In the genomic region with DNA sequence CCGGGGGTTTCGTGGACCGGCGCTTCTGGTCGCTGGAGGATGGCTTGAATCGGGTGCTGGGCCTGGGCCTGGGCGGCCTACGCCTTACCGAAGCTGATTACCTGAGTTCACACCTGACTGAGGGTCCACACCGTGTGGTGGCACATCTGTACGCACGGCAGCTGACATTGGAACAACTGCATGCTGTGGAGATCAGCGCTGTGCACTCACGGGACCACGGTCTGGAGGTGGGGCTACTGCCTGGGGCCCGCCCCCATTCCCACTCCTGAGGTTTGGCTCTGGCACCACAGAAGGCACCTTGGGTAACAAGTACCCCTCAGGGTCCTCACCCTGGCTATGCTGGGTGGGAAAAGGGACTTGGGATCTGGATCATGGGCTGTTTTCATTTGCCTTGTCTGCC, we compare ENCODE assay signal across 7 mouse cellular contexts. TPM values are rescaled to one million over a fixed set of nuclear protein-coding genes. Genes with fewer than 3 reads are reported as not detected.
A peak's percentile ranks its signal among the peaks of the same experiment; 100 is the strongest.
DNase-seq lines count a peak whose midpoint lies in the region; ATAC-seq and TF ChIP-seq lines count a peak whose summit lies in the region.

No protein-coding gene starts in this region.

- peak overlapping the region; percentile 78 for H3K4me2 ChIP-seq in kidney, embryonic 14.5 days (replicated peaks; ENCODE audit: low read depth, low read length)
- peak overlapping the region; percentile 92 for H3K4me2 ChIP-seq in lung, embryonic 15.5 days

- H3K27me3 ChIP-seq in thymus, adult 2 months (ENCODE audit: control insufficient read depth, insufficient read depth, low read length), result no peaks in the 10 kb centered on the region
- H3K27me3 ChIP-seq in kidney, embryonic 14.5 days (ENCODE audit: control insufficient read depth, insufficient read depth, low read length), result no peaks in the 10 kb centered on the region
- no peaks in the 10 kb centered on the region for H3K27me3 ChIP-seq in lung, embryonic 15.5 days

- peak overlapping the region; percentile 72 for H3K4me3 ChIP-seq in thymus, adult 2 months (ENCODE audit: control insufficient read depth, insufficient read depth, low read length)
- H3K4me3 ChIP-seq in bone marrow, adult 2 months (replicated peaks; ENCODE audit: control insufficient read depth, low read depth, low read length), result peak overlapping the region; percentile 87
- peak overlapping the region; percentile 84 for H3K4me3 ChIP-seq in kidney, embryonic 14.5 days (ENCODE audit: low read length)
- H3K4me3 ChIP-seq in lung, embryonic 15.5 days, result peak overlapping the region; percentile 88

- H3K27ac ChIP-seq in thymus, adult 2 months (ENCODE audit: control insufficient read depth, insufficient read depth, low read length), result peak overlapping the region; percentile 1; the same call in 1 of the 2 replicates
- peak overlapping the region; percentile 34; the same call in 1 of the 2 replicates for H3K27ac ChIP-seq in bone marrow, adult 2 months (ENCODE audit: control insufficient read depth, insufficient read depth, low read depth, low read length, poor library complexity)
- H3K27ac ChIP-seq in kidney, embryonic 14.5 days (ENCODE audit: low read depth, low read length), result peak overlapping the region; percentile 79
- H3K27ac ChIP-seq in lung, embryonic 15.5 days, result peak overlapping the region; percentile 85

- ATAC-seq in kidney, embryonic 14.5 days (ENCODE audit: low FRiP score, low TSS enrichment), result peak; percentile 62
- peak; percentile 73 for ATAC-seq in lung, embryonic 15.5 days (ENCODE audit: borderline replicate concordance, extremely low read depth, low FRiP score, low TSS enrichment)

- DNase-seq in thymus, adult 2 months, result peak; percentile 38
- no peak for DNase-seq in thymus, postnatal 36 days
- DNase-seq in forelimb bud, embryonic 11.5 days (ENCODE audit: low read depth, low spot score), result peak; percentile 23
- DNase-seq in retina, postnatal 1 day, result peak; percentile 41

- peaks cover 12% of the 10 kb centered on the region for H3K4me1 ChIP-seq in thymus, adult 2 months (replicated peaks; ENCODE audit: control insufficient read depth, insufficient read depth, low read length)
- peaks cover 5% of the 10 kb centered on the region for H3K4me1 ChIP-seq in bone marrow, adult 2 months (ENCODE audit: control insufficient read depth, insufficient read depth, low read length)
- H3K4me1 ChIP-seq in kidney, embryonic 14.5 days (ENCODE audit: control insufficient read depth, insufficient read depth, low read length), result peaks cover 5% of the 10 kb centered on the region; the same call in 1 of the 2 replicates
- H3K4me1 ChIP-seq in lung, embryonic 15.5 days, result peaks cover 11% of the 10 kb centered on the region

- peak overlapping the region; percentile 91 for H3K9ac ChIP-seq in kidney, embryonic 14.5 days (ENCODE audit: low read depth, low read length)
- peak overlapping the region; percentile 96 for H3K9ac ChIP-seq in lung, embryonic 15.5 days

- no peak for TF ChIP-seq POLR2A in thymus, adult 2 months (IDR thresholded peaks at IDR 0.05; ENCODE audit: control insufficient read depth, extremely low read depth, insufficient read depth, low read length, poor library complexity)
- no peak for TF ChIP-seq POLR2A in bone marrow, adult 2 months (IDR thresholded peaks at IDR 0.05; ENCODE audit: borderline replicate concordance, control insufficient read depth, low read depth, low read length)

- no peak for TF ChIP-seq CTCF in thymus, adult 2 months (IDR thresholded peaks at IDR 0.05; ENCODE audit: borderline replicate concordance, control insufficient read depth, extremely low read depth, insufficient read depth, low read length, poor library complexity)
- no peak for TF ChIP-seq CTCF in bone marrow, adult 2 months (IDR thresholded peaks at IDR 0.05; ENCODE audit: control insufficient read depth, insufficient read depth, low read length)

- 2% methylated on average over 16 of the region's 16 CpGs for WGBS in thymus, adult 2 months
- WGBS in bone marrow, adult 2 months, result 2% methylated on average over 16 of the region's 16 CpGs
- 1% methylated on average over 16 of the region's 16 CpGs for WGBS in kidney, embryonic 14.5 days
- WGBS in lung, embryonic 15.5 days, result 1% methylated on average over 16 of the region's 16 CpGs

- H3K36me3 ChIP-seq in thymus, adult 2 months (ENCODE audit: control insufficient read depth, insufficient read depth, low read length), result peaks cover 9% of the 10 kb centered on the region; the same call in 1 of the 2 replicates
- H3K36me3 ChIP-seq in kidney, embryonic 14.5 days (ENCODE audit: control insufficient read depth, insufficient read depth, low read length), result peaks cover 75% of the 10 kb centered on the region
- H3K36me3 ChIP-seq in lung, embryonic 15.5 days, result peaks cover 70% of the 10 kb centered on the region

- no peaks in the 10 kb centered on the region for H3K9me3 ChIP-seq in kidney, embryonic 14.5 days (ENCODE audit: control insufficient read depth, low read length)
- H3K9me3 ChIP-seq in lung, embryonic 15.5 days, result no peaks in the 10 kb centered on the region

RNA-seq across cellular contexts. Expression of a gene that starts 0.9 kb away (rescaled TPM):
- polyA plus RNA-seq in thymus, adult 2 months (2012; rRNA removed), result 139 and 151 TPM in 2 replicates
- 30.5 and 49.4 TPM in 2 replicates for polyA plus RNA-seq in bone marrow, adult 2 months (2011; ENCODE audit: insufficient read depth, insufficient read length, low replicate concordance, missing spikeins)
- polyA plus RNA-seq in kidney, embryonic 14.5 days (2014; fragmentation: Nextera tagmentation; extraction: Ambion mirVana), result 153 and 160 TPM in 2 replicates
- polyA plus RNA-seq in lung, embryonic 15.5 days (2015; fragmentation: Nextera tagmentation; extraction: Ambion mirVana), result 150 and 167 TPM in 2 replicates

RNA-seq across cellular contexts. Expression of a gene that starts 24.6 kb away (rescaled TPM):
- polyA plus RNA-seq in thymus, adult 2 months (2012; rRNA removed), result 85.0 and 89.0 TPM in 2 replicates
- polyA plus RNA-seq in bone marrow, adult 2 months (2011; ENCODE audit: insufficient read depth, insufficient read length, low replicate concordance, missing spikeins), result 19.9 and 45.4 TPM in 2 replicates
- polyA plus RNA-seq in kidney, embryonic 14.5 days (2014; fragmentation: Nextera tagmentation; extraction: Ambion mirVana), result 45.6 and 61.3 TPM in 2 replicates
- polyA plus RNA-seq in lung, embryonic 15.5 days (2015; fragmentation: Nextera tagmentation; extraction: Ambion mirVana), result 54.1 and 56.2 TPM in 2 replicates

RNA-seq across cellular contexts. Expression of a gene that starts 53.4 kb away (rescaled TPM):
- polyA plus RNA-seq in thymus, adult 2 months (2012; rRNA removed), result 89.2 and 98.3 TPM in 2 replicates
- polyA plus RNA-seq in bone marrow, adult 2 months (2011; ENCODE audit: insufficient read depth, insufficient read length, low replicate concordance, missing spikeins), result 12.9 and 22.1 TPM in 2 replicates
- 54.0 and 89.2 TPM in 2 replicates for polyA plus RNA-seq in kidney, embryonic 14.5 days (2014; fragmentation: Nextera tagmentation; extraction: Ambion mirVana)
- polyA plus RNA-seq in lung, embryonic 15.5 days (2015; fragmentation: Nextera tagmentation; extraction: Ambion mirVana), result 88.1 and 93.0 TPM in 2 replicates

RNA-seq across cellular contexts. Expression of a gene that starts 58.2 kb away (rescaled TPM):
- 0.15 and 0.44 TPM in 2 replicates for polyA plus RNA-seq in thymus, adult 2 months (2012; rRNA removed)
- not detected in 2 replicates for polyA plus RNA-seq in bone marrow, adult 2 months (2011; ENCODE audit: insufficient read depth, insufficient read length, low replicate concordance, missing spikeins)
- polyA plus RNA-seq in kidney, embryonic 14.5 days (2014; fragmentation: Nextera tagmentation; extraction: Ambion mirVana), result 0.11 TPM in 1 of 2 replicates, not detected in the other
- 0.31 TPM in 1 of 2 replicates, not detected in the other for polyA plus RNA-seq in lung, embryonic 15.5 days (2015; fragmentation: Nextera tagmentation; extraction: Ambion mirVana)

RNA-seq across cellular contexts. Expression of a gene that starts 59.3 kb away (rescaled TPM):
- polyA plus RNA-seq in thymus, adult 2 months (2012; rRNA removed), result 92.4 and 107 TPM in 2 replicates
- 19.4 and 38.1 TPM in 2 replicates for polyA plus RNA-seq in bone marrow, adult 2 months (2011; ENCODE audit: insufficient read depth, insufficient read length, low replicate concordance, missing spikeins)
- polyA plus RNA-seq in kidney, embryonic 14.5 days (2014; fragmentation: Nextera tagmentation; extraction: Ambion mirVana), result 37.2 and 39.7 TPM in 2 replicates
- 35.7 TPM in 2 replicates for polyA plus RNA-seq in lung, embryonic 15.5 days (2015; fragmentation: Nextera tagmentation; extraction: Ambion mirVana)

Comparison
In these comparisons a context has a peak if more than half of its experiments do, and no peak if none do; other contexts are left out.
1. DNase-seq: peak in thymus, adult 2 months (single experiment), forelimb bud, embryonic 11.5 days (single experiment) and retina, postnatal 1 day (single experiment); none in thymus, postnatal 36 days (0 of 2).
2. H3K27ac ChIP-seq: peak in every context shown above with its lines; median percentile 85 in lung, embryonic 15.5 days; 79 in kidney, embryonic 14.5 days; 34 in bone marrow, adult 2 months; 1 in thymus, adult 2 months.
3. Peak in every context shown above with its lines, with median percentiles within 50 percentile points of each other: H3K4me3 ChIP-seq.